Mouse (Mus musculus) MEL (cell line): Measurements from ENCODE around the gene Sub1. TPM values are rescaled to one million over a fixed set of nuclear protein-coding genes. Genes with fewer than 3 reads are reported as not detected.

Experiments
- DNase-seq: peaks from one replicate; pipeline ENCODE4 v3.0.0; 2011; ENCODE audit warnings: low read depth, low spot score
- H3K27ac ChIP-seq: 2 replicates; pipeline ENCODE4 v1.5.1; 2012; ENCODE audit warnings: low read depth, mild to moderate bottlenecking, control low read depth, low read length, moderate library complexity; ENCODE audit not compliant: control insufficient read depth
- H3K27me3 ChIP-seq, 2 experiments: fragments of 150-350 bp in 1 of 2; sonication (generic) in 1 of 2; 2 replicates each; pipeline ENCODE4 v1.6.1; 2012; ENCODE audit warnings: low read length in 2 of 2, mild to moderate bottlenecking in 2 of 2, improper control_type of control experiment in 1 of 2, moderate library complexity in 1 of 2; ENCODE audit not compliant: insufficient read depth in 2 of 2, control insufficient read depth in 1 of 2
- H3K36me3 ChIP-seq, 2 experiments: 2 replicates each; pipeline ENCODE4 v1.6.1; 2012 to 2014; ENCODE audit warnings: low read length in 2 of 2, improper control_type of control experiment in 1 of 2, inconsistent platforms in 1 of 2, mild to moderate bottlenecking in 1 of 2; ENCODE audit not compliant: insufficient read depth in 2 of 2, control insufficient read depth in 1 of 2
- H3K4me1 ChIP-seq, 2 experiments: fragments of 150-350 bp in 1 of 2; sonication (generic) in 1 of 2; 2 replicates each; pipeline ENCODE4 v1.6.1; 2012; ENCODE audit warnings: low read length in 2 of 2, improper control_type of control experiment in 1 of 2, mild to moderate bottlenecking in 1 of 2; ENCODE audit not compliant: insufficient read depth in 2 of 2, control insufficient read depth in 1 of 2
- H3K4me3 ChIP-seq, 2 experiments: fragments of 150-350 bp in 1 of 2; sonication (generic) in 1 of 2; 2 replicates each; pipeline ENCODE4 v1.5.1; 2012; ENCODE audit warnings: low read depth in 2 of 2, low read length in 2 of 2, mild to moderate bottlenecking in 2 of 2, moderate library complexity in 2 of 2, control low read depth in 1 of 2, improper control_type of control experiment in 1 of 2; ENCODE audit not compliant: control insufficient read depth in 1 of 2, insufficient read depth in 1 of 2
- H3K79me2 ChIP-seq: 2 replicates; pipeline ENCODE4 v1.6.1; 2012; ENCODE audit warnings: mild to moderate bottlenecking, low read length, moderate library complexity; ENCODE audit not compliant: control insufficient read depth, poor library complexity, insufficient read depth
- H3K9ac ChIP-seq: 2 replicates; pipeline ENCODE4 v1.6.1; 2012; ENCODE audit warnings: low read depth, mild to moderate bottlenecking, control low read depth, low read length, moderate library complexity; ENCODE audit not compliant: control insufficient read depth, poor library complexity, severe bottlenecking
- H3K9me3 ChIP-seq: fragments of 150-350 bp; sonication (generic); replicated peaks from 2 replicates; pipeline ENCODE4 v1.6.1; 2012; ENCODE audit warnings: mild to moderate bottlenecking, low read length, improper control_type of control experiment, moderate library complexity; ENCODE audit not compliant: insufficient read depth
- CHD1 ChIP-seq: IDR thresholded peaks from 2 replicates; pipeline ENCODE4 v1.6.1; 2012; ENCODE audit warnings: low read depth, mild to moderate bottlenecking, inconsistent platforms, low read length, improper control_type of control experiment
- GATA1 ChIP-seq: IDR thresholded peaks from 2 replicates; pipeline ENCODE4 v1.6.1; 2011; ENCODE audit warnings: low read depth, low read length, improper control_type of control experiment
- MAFK ChIP-seq: IDR thresholded peaks from 2 replicates; pipeline ENCODE4 v1.6.1; 2011; ENCODE audit warnings: low read depth, mild to moderate bottlenecking, low read length, improper control_type of control experiment, borderline replicate concordance
- MAZ ChIP-seq: IDR thresholded peaks from 2 replicates; pipeline ENCODE4 v1.6.1; 2012; ENCODE audit warnings: low read depth, mild to moderate bottlenecking, inconsistent platforms, low read length, improper control_type of control experiment
- UBTF ChIP-seq: IDR thresholded peaks from 2 replicates; pipeline ENCODE4 v1.6.1; 2012; ENCODE audit warnings: low read depth, mild to moderate bottlenecking, inconsistent platforms, low read length, improper control_type of control experiment, moderate library complexity, borderline replicate concordance; ENCODE audit not compliant: insufficient read depth
- polyA plus RNA-seq, 2 experiments: library from polyadenylated mRNA; stranded (reverse) in 1 of 2; unstranded in 1 of 2; fragments of >175 nt in 1 of 2; fragments of >200 nt in 1 of 2; gene quantifications; 2 replicates each; pipeline versions ENCODE4 v1.2.1 to v1.2.4; 2012; ENCODE audit warnings: low replicate concordance in 2 of 2, low read depth in 1 of 2; ENCODE audit not compliant: insufficient read length in 2 of 2, insufficient read depth in 1 of 2, missing spikeins in 1 of 2
- total RNA-seq: library from RNA; depleted of rRNA; stranded (reverse); fragments of 300-350 nt; gene quantifications from 2 replicates; pipeline ENCODE4 v1.2.3, GENCODE M21; 2012; rRNA removed

Gene Sub1
- total and polyA plus RNA-seq, 3 experiments, result 369 to 710 TPM; not detected in 1

DNA sequence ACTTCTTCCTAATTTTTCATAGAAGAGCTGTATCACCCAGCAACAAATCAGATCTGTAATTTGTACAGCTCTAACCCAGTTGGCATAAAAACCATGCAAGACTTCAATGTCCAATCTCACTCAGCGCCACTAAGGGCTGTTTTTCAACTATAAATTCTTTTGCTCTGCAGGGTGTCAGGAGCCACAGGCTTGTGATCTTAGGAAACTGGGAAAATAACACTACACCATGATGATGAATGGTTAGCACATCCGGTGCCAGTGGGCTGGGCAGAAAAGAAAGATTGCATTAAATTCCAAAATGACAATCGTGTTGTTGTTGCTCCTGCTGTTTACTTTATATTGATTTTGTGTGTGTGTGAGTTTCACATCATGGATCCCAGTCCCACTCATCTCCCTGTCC lies 47.3 kb downstream of the Sub1 start:
- Histone ChIP-seq H3K27ac (no peak overlapping the region), H3K79me2 (no peaks in the 10 kb centered on the region), H3K36me3 (no peaks in the 10 kb centered on the region), H3K4me1 (no peaks in the 10 kb centered on the region), H3K9ac (no peak overlapping the region), H3K9me3 (no peaks in the 10 kb centered on the region), H3K4me3 (no peak overlapping the region), H3K27me3 (peaks cover 2 to 15% of the 10 kb centered on the region in 2 experiments)
- no peak for DNase-seq
- no peak for TF ChIP-seq UBTF
- TF ChIP-seq CHD1, result no peak
- TF ChIP-seq MAZ, result no peak
- no peak for TF ChIP-seq MAFK

DNA sequence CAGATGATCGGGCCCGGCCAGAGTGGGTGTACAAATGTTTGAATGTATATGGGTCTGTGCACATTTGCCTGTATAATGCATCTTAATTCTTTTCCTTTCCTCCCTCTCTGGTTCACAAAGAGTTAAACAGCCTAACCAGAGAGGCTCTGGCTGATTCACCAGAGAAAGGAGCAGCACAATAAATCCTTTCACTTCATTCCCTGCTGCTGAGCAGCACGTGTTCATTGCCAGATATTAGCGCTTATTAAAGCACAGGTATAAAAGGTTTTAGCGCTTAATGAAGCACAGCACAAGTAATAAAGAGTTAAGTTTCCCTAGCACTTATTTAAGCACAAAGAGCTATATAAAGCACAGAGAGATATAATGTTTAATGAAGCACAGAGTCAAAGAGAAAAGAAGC lies 55.9 kb downstream of the Sub1 start:
- Histone ChIP-seq H3K27me3 (no peaks in the 10 kb centered on the region), H3K4me3 (no peak overlapping the region), H3K79me2 (no peaks in the 10 kb centered on the region), H3K36me3 (no peaks in the 10 kb centered on the region), H3K4me1 (no peaks in the 10 kb centered on the region), H3K9me3 (no peaks in the 10 kb centered on the region), H3K9ac (no peak overlapping the region), H3K27ac (no peak overlapping the region)
- DNase-seq, result no peak
- TF ChIP-seq MAZ (no peak), GATA1 (no peak)

Other genes with a start within 250 kb of the Sub1 start
- gene Npr3, start 89.7 kb downstream of the Sub1 start, total RNA-seq, result not detected in 2 replicates
- not detected for gene Npr3, start 89.7 kb downstream of the Sub1 start, polyA plus RNA-seq
- 51.3 and 54.4 TPM in 2 replicates for gene Zfr, start 120.8 kb upstream of the Sub1 start, total RNA-seq
- 100 to 1,000 TPM; 108 to 199 TPM for gene Zfr, start 120.8 kb upstream of the Sub1 start, polyA plus RNA-seq
- gene Mtmr12, start 208.0 kb upstream of the Sub1 start, total RNA-seq, result 14.3 and 18.0 TPM in 2 replicates
- gene Mtmr12, start 208.0 kb upstream of the Sub1 start, polyA plus RNA-seq, result 10 to 100 TPM in 1 of 2 experiments, not detected in 1; 38.2 TPM